Comparison of ENCODE assay signal across 9 mouse cellular contexts in genomic region chr2:52262149-52262548, GRCm38 (mm10).
DNase-seq lines count a peak whose midpoint lies in the region; ATAC-seq and TF ChIP-seq lines count a peak whose summit lies in the region.
"Had no signal": no experiment of that assay in that cellular context is flagged by ENCODE, and none has a peak within 500 bp of the region (broad histone marks: within the 10 kb centered on the region; RNA-seq: fewer than 3 reads in every experiment).

No protein-coding gene starts in this region.

- no peak overlapping the region for H3K27ac ChIP-seq in hindbrain, embryonic 13.5 days
- H3K27ac ChIP-seq: liver, embryonic 15.5 days had no signal

- H3K4me2 ChIP-seq in hindbrain, embryonic 13.5 days: no peak overlapping the region
- H3K4me2 ChIP-seq: liver, embryonic 15.5 days had no signal

- CTCF ChIA-PET in Patski (lab: Charles Lee): interaction anchor here (0.8 to 1.9 kb wide), 9 partner anchors 9 to 349 kb away, joined by 3 to 11 read pairs (median 4); no protein-coding TSS in a partner anchor

- no peaks in the 10 kb centered on the region for H3K36me3 ChIP-seq in hindbrain, embryonic 13.5 days
- H3K36me3 ChIP-seq: liver, embryonic 15.5 days had no signal

- POLR2A ChIA-PET in Patski (lab: Charles Lee): no interaction called here

- in situ Hi-C loops in Patski (cut with MboI; ENCODE audit: low pct_unique_long_range_greater_than_20kb): loop anchor here (5.0 kb wide), 1 partner anchor 330 kb away; no protein-coding TSS in a partner anchor

- H3K9ac ChIP-seq in hindbrain, embryonic 13.5 days: no peak overlapping the region
- H3K9ac ChIP-seq: liver, embryonic 15.5 days had no signal

- H3K4me1 ChIP-seq in hindbrain, embryonic 13.5 days (replicated peaks): no peaks in the 10 kb centered on the region
- H3K4me1 ChIP-seq: liver, embryonic 15.5 days had no signal

- intact Hi-C loops in left cerebral cortex, postnatal 14 days (cut with DNase I): loop anchor here (2.0 to 5.0 kb wide), 2 partner anchors 145 to 329 kb away; no protein-coding TSS in a partner anchor

- TF ChIP-seq CTCF in Patski (IDR thresholded peaks at IDR 0.05): peak; percentile 87

- no peaks in the 10 kb centered on the region for H3K9me3 ChIP-seq in hindbrain, embryonic 13.5 days
- H3K9me3 ChIP-seq: liver, embryonic 15.5 days had no signal

- no peak overlapping the region for H3K4me3 ChIP-seq in hindbrain, embryonic 13.5 days
- H3K4me3 ChIP-seq: liver, embryonic 15.5 days had no signal

- ATAC-seq in Patski: peak; percentile 60
- peak; percentile 54; the same call in 1 of the 2 replicates for ATAC-seq in hindbrain, embryonic 13.5 days (ENCODE audit: low FRiP score)

- DNase-seq in right cerebral cortex, adult 18-20 months: peak; percentile 50
- DNase-seq in right cerebral cortex, postnatal 36 days (ENCODE audit: low spot score in 2 of 2): no peak
- no peak for DNase-seq in Patski (ENCODE audit: low read depth, low spot score)
- DNase-seq in cerebellum, postnatal 25 days: peak; percentile 59 to 73
- peak; percentile 37 to 59 for DNase-seq in left cerebral cortex, postnatal 14 days (ENCODE audit: low spot score in 2 of 2)
- DNase-seq in retina, adult 2 months (ENCODE audit: low read depth, low spot score): peak; percentile 13
- DNase-seq in spleen, adult 18-20 months: no peak

- WGBS in hindbrain, embryonic 13.5 days: 57% methylated on average over 2 of the region's 2 CpGs

- peaks cover 8% of the 10 kb centered on the region for H3K27me3 ChIP-seq in Patski
- no peaks in the 10 kb centered on the region for H3K27me3 ChIP-seq in hindbrain, embryonic 13.5 days
- H3K27me3 ChIP-seq: liver, embryonic 15.5 days had no signal

Comparison
In these comparisons a context has a peak if more than half of its experiments do, and no peak if none do; other contexts are left out.
1. DNase-seq: peak in right cerebral cortex, adult 18-20 months (single experiment), cerebellum, postnatal 25 days (2 of 2), left cerebral cortex, postnatal 14 days (2 of 2) and retina, adult 2 months (single experiment); none in right cerebral cortex, postnatal 36 days (0 of 2), Patski (single experiment) and spleen, adult 18-20 months (0 of 2).